Mouse (Mus musculus) spleen, adult 12 weeks (tissue): ENCODE results near the gene Raph1.
"Not testable (repeated sequence)": the region's sequence is repeated elsewhere in the genome, so short reads cannot be mapped to it uniquely, and the experiment has no call there.

ENCODE experiments used
- DNase-seq: peaks from one replicate; pipeline ENCODE4 v3.0.0; 2022; ENCODE audit warnings: low spot score

Gene Raph1

DNA sequence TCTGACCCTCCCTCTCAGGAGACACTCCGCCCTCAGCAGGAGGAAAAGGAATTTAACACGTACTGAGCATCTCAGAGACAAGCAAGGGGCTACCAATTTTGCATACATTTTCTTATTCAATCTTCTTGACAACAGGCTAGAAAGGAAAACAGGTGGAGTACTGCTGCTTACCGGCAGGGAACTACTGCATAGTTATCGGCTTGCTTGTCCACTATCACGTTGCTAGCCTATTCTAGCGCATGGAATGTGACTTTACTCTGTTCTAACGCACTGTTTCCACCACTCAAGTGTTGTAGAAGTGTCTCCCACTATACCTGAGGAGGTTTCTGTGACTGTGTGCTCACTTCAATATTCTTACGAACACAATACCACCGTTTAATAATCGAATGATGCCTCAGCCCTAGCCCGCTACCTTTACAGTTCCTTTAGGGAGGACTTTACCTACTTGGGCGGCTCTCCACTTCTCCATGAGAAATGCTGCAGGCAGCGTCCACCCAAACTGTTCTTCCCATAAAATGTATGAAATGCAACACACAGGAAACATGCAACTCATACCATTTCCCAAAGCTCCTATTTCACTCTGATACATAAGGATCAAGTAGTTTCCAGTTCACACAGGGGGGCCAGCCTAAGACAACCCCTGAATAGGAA is 1.5 kb downstream of the Raph1 start:
- DNase-seq = no peak

DNA sequence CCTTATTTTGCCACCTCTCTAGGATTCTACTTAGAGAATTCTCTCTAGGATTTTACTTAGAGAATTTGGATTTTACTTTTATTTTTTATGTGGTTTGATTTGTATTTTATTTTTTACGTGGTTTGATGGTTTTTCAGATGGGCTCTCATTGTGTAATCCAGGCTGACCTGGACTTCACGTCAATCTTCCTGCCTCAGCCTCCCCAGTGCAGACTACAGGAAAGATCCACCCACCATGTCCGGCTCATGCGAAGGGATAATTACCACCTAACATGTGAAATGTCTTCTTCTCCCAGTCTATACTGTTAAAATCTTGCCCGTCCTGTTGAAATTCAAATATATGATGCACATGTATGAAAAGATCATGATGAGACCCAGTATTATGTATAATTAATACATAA is 2.2 kb downstream of the Raph1 start:
- DNase-seq = no peak

DNA sequence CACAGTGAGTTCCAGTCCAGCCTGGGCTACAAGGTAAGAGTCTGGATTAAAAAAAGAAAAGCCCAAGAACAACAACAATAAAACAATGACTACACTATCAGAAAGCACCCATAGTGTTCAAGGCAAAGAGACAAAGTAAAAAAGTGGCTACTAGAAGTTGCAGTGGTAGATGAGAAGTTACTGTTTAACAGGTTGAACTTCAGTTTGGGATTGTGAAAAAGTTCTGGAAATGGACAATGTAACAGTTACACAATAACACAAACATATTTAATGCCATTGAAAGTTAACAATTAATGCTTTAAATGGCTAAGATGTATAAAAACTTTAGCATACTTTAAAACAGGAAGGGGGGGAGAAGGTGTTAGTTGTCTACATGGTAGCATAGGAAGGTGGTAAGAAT is 3.9 kb downstream of the Raph1 start:
- no peak for DNase-seq

DNA sequence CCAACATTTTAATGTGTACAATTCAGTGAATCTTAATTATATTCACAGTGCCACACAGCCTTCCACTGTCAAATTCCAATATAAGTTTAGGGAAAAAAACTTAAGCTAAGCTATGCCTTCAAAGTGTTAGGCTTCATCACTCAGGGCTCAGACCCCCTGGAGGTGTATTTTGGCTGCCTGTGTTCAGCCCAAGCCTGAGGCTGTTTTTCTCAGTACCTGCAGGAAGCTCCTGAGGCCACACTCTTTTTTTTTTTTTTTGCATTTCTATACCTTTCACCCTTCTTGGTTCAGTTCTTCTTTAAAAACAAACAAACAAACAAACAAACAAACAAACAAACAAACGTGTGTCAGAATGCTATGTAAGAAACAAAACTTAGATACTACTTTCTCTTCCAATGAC is 23.2 kb downstream of the Raph1 start:
- DNase-seq = no peak

DNA sequence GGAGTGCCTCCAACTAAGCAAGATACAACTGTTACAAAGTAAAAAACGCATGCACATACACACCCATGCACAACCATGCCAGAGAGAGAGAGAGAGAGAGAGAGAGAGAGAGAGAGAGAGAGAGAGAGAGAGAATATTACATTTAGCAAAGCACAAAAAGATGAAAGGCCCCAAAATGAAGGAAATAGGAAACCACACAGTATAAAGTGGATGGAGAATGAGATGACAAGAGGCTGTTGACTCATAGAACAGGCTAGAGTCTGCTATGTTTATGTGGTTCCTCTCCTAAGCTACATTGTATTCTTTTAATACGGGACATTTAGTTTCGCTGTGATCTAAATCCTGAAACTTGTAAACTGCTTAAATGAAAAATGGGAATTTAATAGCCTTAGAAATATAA is 27.6 kb downstream of the Raph1 start:
- no peak for DNase-seq

DNA sequence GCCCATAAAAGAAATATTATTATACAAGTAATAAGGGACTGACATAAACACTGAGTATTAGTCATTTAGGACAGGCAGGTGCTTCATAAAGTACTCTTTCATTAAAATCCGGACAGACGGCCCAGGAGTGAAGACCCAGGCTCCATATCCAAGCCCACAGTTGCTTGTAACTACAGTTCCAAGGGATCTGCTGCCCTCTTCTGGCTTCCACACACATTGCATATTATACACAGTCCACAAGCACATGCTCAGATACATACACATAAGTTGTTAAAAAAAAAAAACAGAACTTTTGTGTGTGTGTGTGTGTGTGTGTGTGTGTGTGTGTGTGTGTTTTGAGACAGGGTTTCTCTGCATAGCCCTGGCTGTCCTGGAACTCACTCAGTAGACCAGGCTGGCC is 32.0 kb downstream of the Raph1 start:
- no peak for DNase-seq

DNA sequence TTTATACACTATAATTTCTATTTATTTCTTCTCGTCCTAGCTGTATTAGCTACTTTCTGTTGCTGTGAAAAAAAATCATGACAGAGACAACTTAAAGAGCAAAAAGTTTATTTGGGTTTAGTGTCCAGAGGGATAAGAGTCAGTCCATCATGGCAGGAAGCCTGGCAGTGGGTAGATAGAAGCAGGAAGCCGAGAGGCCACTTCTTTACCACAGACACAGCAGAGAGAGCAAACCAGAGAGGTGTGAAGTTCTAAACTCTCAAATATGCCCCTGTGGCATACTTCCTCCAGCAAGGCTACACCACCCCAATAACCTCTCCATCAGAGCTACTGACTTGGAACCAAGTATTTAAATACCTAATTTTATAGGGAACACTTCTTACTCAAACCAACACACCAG is 36.3 kb downstream of the Raph1 start:
- DNase-seq = no peak

DNA sequence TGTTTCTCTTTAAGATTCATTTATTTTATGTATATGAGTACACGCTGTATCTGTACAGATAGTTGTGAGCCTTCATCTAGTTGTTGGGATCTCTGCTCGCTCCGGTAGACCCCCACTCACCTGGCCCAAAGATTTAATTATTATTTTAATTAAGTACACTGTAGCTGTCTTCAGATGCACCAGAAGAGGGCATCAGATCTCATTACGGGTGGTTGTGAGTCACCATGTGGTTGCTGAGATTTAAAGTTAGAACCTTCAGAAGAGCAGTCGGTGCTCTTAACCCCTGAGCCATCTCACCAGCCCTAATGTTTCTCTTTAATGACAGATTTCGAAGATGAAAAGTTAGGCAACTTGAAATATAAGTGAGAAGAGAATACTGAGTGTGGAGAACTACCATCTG is 36.8 kb downstream of the Raph1 start:
- no peak for DNase-seq

DNA sequence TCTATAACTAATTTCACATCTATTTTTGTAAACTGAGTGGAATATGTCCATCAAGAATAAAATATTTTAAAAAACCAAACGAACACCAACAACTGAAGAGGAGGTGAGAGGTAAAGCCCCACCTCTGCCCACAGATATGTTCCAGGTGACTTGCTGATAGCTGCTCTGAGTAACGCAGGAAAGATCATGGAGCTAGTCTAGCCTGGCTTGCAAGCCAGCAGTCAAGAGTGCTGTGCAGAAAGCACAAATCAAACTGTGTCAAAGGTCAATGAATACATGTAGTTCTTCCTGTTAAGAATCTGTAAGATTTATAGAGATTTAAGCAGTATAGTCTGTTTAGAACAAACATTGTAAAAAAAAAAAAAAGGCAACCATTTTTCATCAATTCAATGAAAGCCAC is 56.3 kb downstream of the Raph1 start:
- no peak for DNase-seq

DNA sequence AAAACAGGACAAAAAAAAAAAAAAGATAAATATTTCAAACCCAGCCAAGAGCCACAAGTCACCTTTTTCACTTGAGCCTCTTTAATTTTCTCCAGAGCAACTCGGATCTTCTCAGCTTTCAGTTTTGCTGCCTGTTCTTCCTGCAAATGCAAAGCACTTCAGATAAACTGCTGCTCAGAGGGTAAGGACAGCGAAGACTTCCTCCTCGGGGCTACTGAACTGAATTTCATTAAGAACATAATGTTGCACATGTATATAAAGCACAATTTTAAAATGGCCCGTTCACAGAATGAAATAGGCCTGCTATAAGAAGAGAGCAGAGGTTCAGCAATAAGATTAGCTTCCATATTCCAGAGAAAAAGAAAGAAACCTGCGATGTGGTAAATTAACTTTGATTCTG is 63.4 kb downstream of the Raph1 start:
- DNase-seq = no peak

DNA sequence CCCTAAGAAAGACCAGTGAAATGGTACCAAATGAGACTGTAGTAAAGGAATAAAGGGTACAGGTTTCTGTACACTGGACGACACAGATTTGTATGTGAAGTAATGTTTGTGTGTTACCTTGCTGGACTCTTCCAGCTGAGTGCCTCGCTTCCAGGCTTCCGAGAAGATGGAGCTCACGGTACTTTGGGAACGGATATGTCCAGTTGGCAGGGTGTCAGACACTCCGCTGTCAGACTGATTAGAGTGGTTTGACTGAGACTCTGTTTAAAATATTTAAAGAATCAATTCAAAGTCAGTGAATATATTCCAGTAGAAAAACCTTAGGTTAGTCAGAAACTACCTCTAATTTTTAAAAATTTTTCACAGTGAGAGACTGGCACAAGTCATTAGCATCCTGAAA is 73.5 kb downstream of the Raph1 start:
- DNase-seq = no peak

DNA sequence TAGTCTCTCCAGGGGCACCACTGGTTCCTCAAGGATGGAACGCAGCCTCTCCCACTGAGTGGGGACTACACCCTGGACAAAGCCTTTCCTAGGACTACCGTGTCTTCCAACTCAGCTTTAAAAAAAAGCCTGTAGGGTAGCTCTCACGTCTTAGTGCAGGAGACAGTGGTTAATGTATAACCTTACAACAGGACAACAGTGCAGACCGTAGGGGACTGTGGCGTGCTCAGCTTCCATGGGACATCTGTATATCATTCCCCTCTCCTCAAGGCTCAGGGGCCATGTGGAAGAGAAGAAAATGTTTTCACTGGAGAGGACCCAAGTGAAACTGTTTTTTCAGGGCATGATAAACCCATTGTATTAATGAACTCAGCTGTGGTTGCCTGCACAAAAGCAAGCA is 74.5 kb downstream of the Raph1 start:
- no peak for DNase-seq

DNA sequence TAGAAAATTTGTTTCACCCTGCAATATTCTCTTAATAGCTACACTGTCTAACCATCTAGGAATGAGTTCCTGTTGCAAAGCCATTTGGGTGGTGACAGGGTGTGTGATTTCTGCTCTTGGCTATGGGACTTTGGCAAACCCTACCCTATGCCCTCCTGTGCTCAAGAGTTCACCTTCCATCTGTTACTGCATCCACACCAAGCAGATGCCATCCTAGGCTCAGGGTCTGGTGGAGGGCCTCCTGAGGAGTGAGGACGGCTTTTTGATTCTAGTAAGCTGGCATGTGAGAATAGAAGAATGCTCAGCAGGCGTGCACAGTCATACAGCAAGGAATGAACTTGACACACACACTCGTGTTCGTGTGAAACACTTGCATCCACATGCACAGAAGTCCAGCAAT is 76.4 kb downstream of the Raph1 start:
- no peak for DNase-seq

DNA sequence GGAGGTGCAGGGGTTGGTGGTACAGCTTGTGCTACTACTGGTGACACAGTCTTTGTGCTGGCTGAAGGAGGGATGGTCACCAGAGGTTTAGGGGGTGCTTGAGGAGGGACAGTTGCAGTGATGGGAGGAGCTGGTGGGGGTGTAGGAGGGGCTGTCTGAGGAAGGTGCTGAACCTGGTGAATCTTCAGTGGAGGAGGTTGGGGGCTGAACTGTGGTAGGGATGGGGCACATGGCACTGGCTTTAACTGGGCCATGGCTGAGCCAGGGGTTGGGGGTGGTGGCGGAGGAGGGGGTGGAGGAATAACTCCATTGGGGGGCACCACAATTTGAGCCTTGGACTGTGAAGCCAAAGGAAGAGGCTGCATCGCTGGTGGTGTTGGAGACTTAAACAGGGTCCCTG is 77.2 kb downstream of the Raph1 start:
- DNase-seq = no peak

DNA sequence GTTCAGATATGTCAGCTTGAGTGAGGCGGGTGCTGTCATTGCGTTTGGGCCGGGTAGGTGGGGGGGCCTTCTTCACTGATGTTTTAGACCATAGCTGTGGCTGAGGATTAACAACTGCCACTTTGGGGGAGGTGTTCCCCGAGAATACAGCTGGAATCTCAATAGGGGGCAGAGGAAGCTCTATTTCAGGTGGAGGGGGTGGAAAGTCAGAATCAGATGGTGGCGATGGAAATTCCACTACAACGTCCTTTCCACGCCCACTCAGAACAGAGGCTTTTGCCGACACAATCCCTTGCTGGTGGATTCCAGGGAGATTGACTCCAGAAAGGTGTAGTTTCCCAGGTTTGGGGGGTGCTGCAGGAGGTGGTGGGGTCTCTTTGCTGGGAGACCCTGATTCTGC is 78.3 kb downstream of the Raph1 start:
- DNase-seq = no peak

DNA sequence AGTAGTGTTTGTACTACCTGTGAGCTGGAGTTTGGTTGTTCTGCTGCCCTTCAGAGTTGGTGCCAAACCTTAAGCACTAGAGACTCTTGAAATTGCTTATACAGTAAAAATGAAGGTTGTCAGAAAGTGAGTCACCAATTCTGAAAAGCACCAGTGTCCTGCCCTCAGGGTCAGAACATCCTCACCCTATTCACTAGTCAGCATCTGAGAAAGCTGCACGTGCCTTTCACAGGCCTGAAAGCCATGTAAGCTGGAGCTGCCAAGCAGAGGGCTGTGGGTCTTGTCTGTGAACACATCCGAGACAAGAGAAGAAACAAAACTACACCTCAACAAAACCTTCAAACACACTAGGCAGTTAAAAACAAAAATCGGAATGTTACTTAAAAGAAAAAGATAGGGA is 81.3 kb downstream of the Raph1 start:
- no peak for DNase-seq

DNA sequence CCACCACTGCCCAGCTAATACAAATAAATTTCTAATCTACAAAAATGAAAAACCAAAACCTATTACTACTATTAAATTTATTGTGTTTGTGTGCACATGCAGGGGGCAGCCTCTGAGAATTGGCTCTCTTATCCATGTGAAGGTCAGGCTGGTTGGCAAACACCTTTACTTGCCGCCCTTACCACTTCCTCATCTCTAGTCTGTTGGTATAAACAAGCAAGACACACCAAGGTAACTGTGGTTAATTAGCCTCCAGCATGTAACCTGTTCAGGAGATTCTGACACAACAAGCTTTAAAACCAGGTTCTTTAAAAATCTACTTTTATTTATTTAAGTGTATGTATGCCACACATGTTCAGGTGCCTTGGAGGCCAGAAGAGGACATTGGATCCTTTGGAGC is 84.0 kb downstream of the Raph1 start:
- DNase-seq = no peak

DNA sequence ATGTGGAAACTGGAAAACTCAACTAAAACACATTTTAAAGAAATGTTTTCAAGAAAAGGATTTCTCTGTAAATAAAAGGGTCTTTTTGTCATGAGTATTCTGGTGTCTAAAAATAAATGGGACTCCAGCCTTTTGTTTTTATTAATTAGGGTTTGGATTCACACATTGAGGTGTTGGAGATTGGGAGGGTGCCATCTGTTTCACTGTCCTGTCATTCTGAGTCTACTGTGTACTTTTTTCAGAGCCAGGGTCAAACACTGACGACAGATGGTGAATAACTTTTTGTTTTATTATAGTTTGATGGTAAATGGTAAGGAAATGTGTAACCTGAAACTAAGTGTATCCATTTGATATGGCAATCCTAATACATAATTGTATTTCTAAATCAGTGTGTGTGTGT is 85.3 kb downstream of the Raph1 start:
- no peak for DNase-seq

DNA sequence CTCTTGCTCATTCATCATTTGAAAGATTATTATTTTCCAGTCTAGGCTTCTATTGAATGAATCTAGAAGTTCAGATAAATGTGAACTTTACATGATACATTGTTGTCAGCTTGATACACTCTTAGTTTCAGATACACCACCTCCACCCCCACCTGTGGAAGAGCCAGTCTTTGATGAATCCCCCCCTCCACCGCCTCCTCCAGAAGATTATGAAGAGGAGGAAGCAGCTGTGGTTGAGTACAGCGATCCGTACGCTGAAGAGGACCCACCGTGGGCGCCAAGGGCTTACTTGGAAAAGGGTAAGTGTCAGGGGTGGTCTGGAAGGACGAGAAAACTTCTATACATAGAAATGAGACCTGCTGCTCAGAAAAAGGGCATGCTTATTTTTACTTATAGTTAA is 96.4 kb downstream of the Raph1 start:
- no peak for DNase-seq

DNA sequence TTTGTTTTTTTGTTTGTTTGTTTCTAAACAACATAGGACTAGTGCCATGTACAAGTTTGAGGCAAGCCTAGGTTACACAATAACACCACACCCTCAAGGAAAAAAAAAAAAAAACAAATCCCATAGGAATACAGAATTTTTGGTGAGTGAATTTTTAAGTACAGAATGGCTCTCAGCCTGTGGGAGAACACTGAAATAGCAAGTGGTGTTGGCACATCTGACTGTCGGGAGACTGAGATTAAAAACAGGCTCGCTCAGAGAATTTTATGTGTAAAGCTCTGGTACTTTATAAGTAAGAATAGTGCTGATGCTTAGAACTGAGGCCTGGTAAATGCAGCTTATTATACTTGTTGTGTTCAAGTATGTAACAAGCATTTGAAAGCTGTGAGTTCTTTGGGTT is 97.4 kb downstream of the Raph1 start:
- DNase-seq = no peak

DNA sequence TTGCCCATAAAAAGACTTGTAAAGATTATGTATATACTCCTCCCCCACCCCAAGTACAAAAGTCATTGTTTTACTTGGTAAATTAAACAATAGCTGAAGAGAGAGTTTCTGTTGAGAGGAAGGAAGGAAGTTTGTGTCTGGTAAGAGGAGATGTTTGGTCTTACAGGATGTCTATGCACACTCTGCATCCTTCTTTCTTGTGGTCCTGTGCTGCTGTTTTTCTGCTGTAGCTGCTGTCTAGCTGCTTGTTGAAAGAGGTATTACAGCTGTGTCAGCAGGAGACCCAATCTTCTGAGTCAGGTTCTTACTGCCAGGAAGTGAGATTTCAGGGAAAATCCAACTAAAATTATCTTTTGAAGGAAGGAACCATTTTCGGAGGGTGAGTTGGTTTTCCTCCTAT is 106.3 kb downstream of the Raph1 start:
- no peak for DNase-seq

DNA sequence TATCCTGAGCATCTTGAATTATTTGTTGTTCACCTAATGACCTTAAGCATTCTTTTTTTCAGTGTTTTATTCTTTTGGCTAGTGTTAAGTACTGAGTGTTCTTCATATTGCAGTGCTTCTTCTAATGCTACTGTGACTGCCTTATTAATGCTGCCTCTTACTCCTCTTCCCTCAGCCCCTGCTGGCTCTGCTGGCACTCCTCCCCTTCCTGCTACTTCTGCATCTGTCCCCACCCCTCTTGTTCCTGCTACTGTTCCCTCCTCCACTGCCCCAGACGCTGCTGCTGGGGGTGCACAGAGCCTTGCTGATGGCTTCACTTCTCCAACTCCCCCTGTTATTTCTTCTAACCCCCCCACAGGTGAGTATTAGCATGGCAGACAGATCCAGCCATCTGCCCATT is 117.0 kb downstream of the Raph1 start:
- no peak for DNase-seq

DNA sequence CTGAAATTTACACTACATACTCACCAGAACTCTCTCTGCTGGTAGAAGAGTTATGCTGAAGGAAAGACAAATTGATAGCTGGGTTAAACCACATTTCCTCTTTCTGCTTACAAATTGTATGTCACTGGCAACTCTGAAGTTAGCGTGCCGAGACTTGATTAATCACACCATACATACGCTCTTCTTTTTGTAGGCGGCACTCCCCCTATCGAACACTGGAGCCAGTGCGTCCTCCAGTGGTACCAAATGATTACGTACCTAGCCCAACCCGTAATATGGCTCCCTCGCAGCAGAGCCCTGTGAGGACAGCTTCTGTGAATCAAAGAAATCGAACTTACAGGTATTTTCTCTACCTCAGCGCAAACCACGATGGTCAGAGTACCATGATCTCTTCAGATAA is 119.8 kb downstream of the Raph1 start:
- peak; percentile 3 for DNase-seq

DNA sequence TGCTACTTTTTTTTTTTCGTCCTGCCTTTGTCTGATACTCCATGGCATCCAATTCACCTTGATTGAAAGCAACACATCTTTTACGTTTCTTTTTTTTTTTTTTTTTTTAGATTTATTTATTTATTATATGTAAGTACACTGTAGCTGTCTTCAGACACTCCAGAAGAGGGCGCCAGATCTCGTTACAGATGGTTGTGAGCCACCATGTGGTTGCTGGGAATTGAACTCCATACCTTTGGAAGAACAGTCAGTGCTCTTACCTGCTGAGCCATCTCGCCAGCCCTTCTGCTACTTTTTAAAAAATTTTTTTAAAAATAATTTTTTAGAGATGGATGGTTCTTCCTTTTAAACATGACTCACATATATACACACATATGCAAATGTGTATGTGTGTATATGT is 125.5 kb downstream of the Raph1 start:
- not testable (repeated sequence) for DNase-seq

DNA sequence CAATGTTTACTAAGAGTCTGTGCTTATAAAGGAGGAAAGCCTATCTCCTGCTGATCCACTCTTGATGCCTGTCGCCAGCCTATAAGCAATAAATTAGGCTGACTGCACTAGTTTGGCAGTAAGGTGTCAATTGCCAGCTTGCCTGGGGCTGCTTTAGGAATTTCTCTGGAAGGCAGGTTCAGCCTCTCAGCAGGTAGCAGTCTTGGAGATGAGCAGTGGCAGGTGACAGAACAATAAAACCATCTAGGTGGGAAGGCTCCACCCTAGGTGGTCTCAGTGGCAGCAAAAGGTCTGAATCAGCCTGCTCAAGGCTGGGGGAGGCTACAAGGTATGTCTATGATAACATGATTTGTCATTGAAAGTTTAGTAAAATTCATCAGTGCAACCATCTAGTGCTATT is 134.4 kb downstream of the Raph1 start:
- DNase-seq = no peak
